Mouse (Mus musculus): Measurements from ENCODE around the gene Btg1.

The Btg1 gene

GRCm38 (mm10) chr10:96632271-96633144, 15.7 kb downstream of the Btg1 start:
- DNase-seq: no peak

GRCm38 (mm10) chr10:96633145-96633516, 16.3 kb downstream of the Btg1 start:
- no peak for DNase-seq

- DNase-seq: no peak
These were observed 18.7 kb downstream of the Btg1 start for GRCm38 (mm10) chr10:96635472-96635871.

GRCm38 (mm10) chr10:96638477-96638876, 21.7 kb downstream of the Btg1 start:
- DNase-seq: no peak

- DNase-seq: no peak
These were observed 25.2 kb downstream of the Btg1 start for GRCm38 (mm10) chr10:96642014-96642413.

- DNase-seq: no peak
These were observed 25.9 kb downstream of the Btg1 start for GRCm38 (mm10) chr10:96642751-96643150.

- DNase-seq: no peak
These were observed 28.4 kb downstream of the Btg1 start for GRCm38 (mm10) chr10:96645183-96645582.

- no peak for DNase-seq
These were observed 29.4 kb downstream of the Btg1 start for GRCm38 (mm10) chr10:96646024-96646866.

GRCm38 (mm10) chr10:96646867-96647462, 30.2 kb downstream of the Btg1 start:
- DNase-seq: no peak

- no peak for DNase-seq
These were observed 31.4 kb downstream of the Btg1 start for GRCm38 (mm10) chr10:96648161-96648561.

GRCm38 (mm10) chr10:96649524-96649923, 32.7 kb downstream of the Btg1 start:
- DNase-seq: no peak

- no peak for DNase-seq
These were observed 35.6 kb downstream of the Btg1 start for GRCm38 (mm10) chr10:96652372-96652771.

- no peak for DNase-seq
These were observed 36.2 kb downstream of the Btg1 start for GRCm38 (mm10) chr10:96653030-96653429.

GRCm38 (mm10) chr10:96654079-96654478, 37.3 kb downstream of the Btg1 start:
- no peak for DNase-seq

- DNase-seq: peak; percentile 30
These were observed 37.8 kb downstream of the Btg1 start for GRCm38 (mm10) chr10:96654576-96654975.

- DNase-seq: no peak
These were observed 38.3 kb downstream of the Btg1 start for GRCm38 (mm10) chr10:96655066-96655465.

GRCm38 (mm10) chr10:96656176-96656575, 39.4 kb downstream of the Btg1 start:
- no peak for DNase-seq

- DNase-seq: no peak
These were observed 42.1 kb downstream of the Btg1 start for GRCm38 (mm10) chr10:96658906-96659305.

GRCm38 (mm10) chr10:96660280-96660985, 43.6 kb downstream of the Btg1 start:
- no peak for DNase-seq

- no peak for DNase-seq
These were observed 46.2 kb downstream of the Btg1 start for GRCm38 (mm10) chr10:96662976-96663375.

- DNase-seq: peak; percentile 53
These were observed 47.1 kb downstream of the Btg1 start for GRCm38 (mm10) chr10:96663739-96664430.

Data from thymus, postnatal 25 days (tissue).